Mouse (Mus musculus) cerebellum, adult 8-10 months (tissue): ENCODE measurements at regions not wholly inside any gene's neighbourhood (a gene's known extent, or its start where the extent isn't known, plus 50 kb on each side); places are given as distances from the start of the nearest gene placed in this dataset.

ENCODE experiments used
- DNase-seq: peaks from one replicate; pipeline ENCODE4 v3.0.0; 2022

- DNase-seq: no peak
Observed at GRCm38 (mm10) chr11:64579826-64580225, 143.4 kb upstream of the F930015N05Rik start.

- DNase-seq: no peak
Observed at GRCm38 (mm10) chr11:64586056-64586455, 149.6 kb upstream of the F930015N05Rik start.

- DNase-seq: no peak
Observed at GRCm38 (mm10) chr11:64587034-64587710, 150.7 kb upstream of the F930015N05Rik start.

GRCm38 (mm10) chr11:64587751-64588600, 151.5 kb upstream of the F930015N05Rik start:
- no peak for DNase-seq

GRCm38 (mm10) chr11:64588601-64588989, 152.1 kb upstream of the F930015N05Rik start:
- no peak for DNase-seq

GRCm38 (mm10) chr11:64589026-64589425, 152.6 kb upstream of the F930015N05Rik start:
- DNase-seq: no peak

GRCm38 (mm10) chr11:64590091-64590490, 153.6 kb upstream of the F930015N05Rik start:
- DNase-seq: no peak

- no peak for DNase-seq
Observed at GRCm38 (mm10) chr11:64592253-64592652, 155.8 kb upstream of the F930015N05Rik start.

- no peak for DNase-seq
Observed at GRCm38 (mm10) chr11:64597305-64597704, 160.9 kb upstream of the F930015N05Rik start.

GRCm38 (mm10) chr11:64599178-64599577, 162.7 kb upstream of the F930015N05Rik start:
- peak; percentile 2 for DNase-seq

- no peak for DNase-seq
Observed at GRCm38 (mm10) chr11:64600201-64601102, 164.0 kb upstream of the F930015N05Rik start.

GRCm38 (mm10) chr11:64609043-64609442, 172.6 kb upstream of the F930015N05Rik start:
- DNase-seq: no peak

GRCm38 (mm10) chr11:64610724-64611123, 174.3 kb upstream of the F930015N05Rik start:
- DNase-seq: no peak

- DNase-seq: no peak
Observed at GRCm38 (mm10) chr11:64615140-64615539, 178.7 kb upstream of the F930015N05Rik start.

- DNase-seq: no peak
Observed at GRCm38 (mm10) chr11:64618631-64619385, 182.4 kb upstream of the F930015N05Rik start.

- DNase-seq: no peak
Observed at GRCm38 (mm10) chr11:64627180-64627579, 190.7 kb upstream of the F930015N05Rik start.

- DNase-seq: no peak
Observed at GRCm38 (mm10) chr11:64640947-64641346, 204.5 kb upstream of the F930015N05Rik start.

- DNase-seq: no peak
Observed at GRCm38 (mm10) chr11:64643171-64643570, 206.7 kb upstream of the F930015N05Rik start.

- DNase-seq: no peak
Observed at GRCm38 (mm10) chr11:64647938-64648337, 211.5 kb upstream of the F930015N05Rik start.

- DNase-seq: no peak
Observed at GRCm38 (mm10) chr11:64650571-64651282, 214.3 kb upstream of the F930015N05Rik start.

- no peak for DNase-seq
Observed at GRCm38 (mm10) chr11:64652811-64653210, 216.4 kb upstream of the F930015N05Rik start.

GRCm38 (mm10) chr11:64655162-64655561, 218.7 kb upstream of the F930015N05Rik start:
- DNase-seq: no peak
